Mouse (Mus musculus) hindbrain, embryonic 11.5 days (tissue): Measurements from ENCODE around the gene Phf14. TPM values are rescaled to one million over a fixed set of nuclear protein-coding genes. Genes with fewer than 3 reads are reported as not detected.
A peak's percentile ranks its signal among the peaks of the same experiment; 100 is the strongest.
"Not testable (repeated sequence)": the region's sequence is repeated elsewhere in the genome, so short reads cannot be mapped to it uniquely, and the experiment has no call there.

Source experiments
- ATAC-seq: fragments of 200-750 bp; cut with Nextera tagmentation; 2 replicates; pipeline ENCODE4 v1.8.0; 2017; ENCODE audit warnings: mild to moderate bottlenecking, moderate TSS enrichment, moderate library complexity; ENCODE audit not compliant: low FRiP score
- DNase-seq: peaks from one replicate; pipeline ENCODE4 v3.0.0-alpha.2; 2015; ENCODE audit warnings: low spot score
- H3K27ac ChIP-seq: fragments of 300-500 bp; sonication (generic); 2 replicates; pipeline ENCODE4 v1.5.1; 2014; ENCODE audit warnings: mild to moderate bottlenecking, low read depth, low read length
- H3K27me3 ChIP-seq: fragments of 300-500 bp; sonication (generic); 2 replicates; pipeline ENCODE4 v1.6.1; 2014; ENCODE audit warnings: mild to moderate bottlenecking, low read length, moderate library complexity, mixed read lengths; ENCODE audit not compliant: control insufficient read depth, insufficient read depth
- H3K36me3 ChIP-seq: fragments of 300-500 bp; sonication (generic); 2 replicates; pipeline ENCODE4 v1.6.1; 2014; ENCODE audit warnings: mild to moderate bottlenecking, low read length, moderate library complexity, mixed read lengths; ENCODE audit not compliant: control insufficient read depth, insufficient read depth
- H3K4me1 ChIP-seq: fragments of 300-500 bp; sonication (generic); replicated peaks from 2 replicates; pipeline ENCODE4 v1.6.1; 2014; ENCODE audit warnings: low read length, mixed read lengths; ENCODE audit not compliant: control insufficient read depth, insufficient read depth
- H3K4me2 ChIP-seq: fragments of 300-500 bp; sonication (generic); replicated peaks from 2 replicates; pipeline ENCODE4 v1.6.1; 2014; ENCODE audit warnings: mild to moderate bottlenecking, low read depth, low read length
- H3K4me3 ChIP-seq: fragments of 300-500 bp; sonication (generic); 2 replicates; pipeline ENCODE4 v1.5.1; 2014; ENCODE audit warnings: low read depth, low read length
- H3K9ac ChIP-seq: fragments of 300-500 bp; sonication (generic); 2 replicates; pipeline ENCODE4 v1.6.1; 2014; ENCODE audit warnings: low read depth, low read length
- H3K9me3 ChIP-seq: fragments of 300-500 bp; sonication (generic); 2 replicates; pipeline ENCODE4 v1.6.1; 2016; ENCODE audit warnings: low read length; ENCODE audit not compliant: control insufficient read depth
- WGBS: fragments of 180-500 bp; shearing (Covaris S2); extraction: QIAGEN DNeasy Blood & Tissue Kit; methylation state at CpG from one replicate; pipeline ENCODE4 v1.1.7; 2014; 5-methylcytosine and 5-hydroxymethylcytosine counted together
- polyA plus RNA-seq: library from polyadenylated mRNA; unstranded; fragments of >200 nt; fragmentation: Nextera tagmentation; extraction: Ambion mirVana; gene quantifications from 2 replicates; pipeline ENCODE4 v1.2.1, GENCODE M21; 2014

The Phf14 gene
- polyA plus RNA-seq = 101 and 121 TPM in 2 replicates

GRCm38 (mm10) chr6:11907269-11908032 lies at the start of gene Phf14, which contains the start of gene Ndufa4:
Gene Phf14 (plus strand): TSS chr6:11907809.
Gene Ndufa4 (minus strand): TSS chr6:11907497.
- WGBS = under 1% methylated on average over 58 of the region's 59 CpGs
- H3K27me3 ChIP-seq = no peaks in the 10 kb centered on the region
- DNase-seq (peak; percentile 91), ATAC-seq (peak; percentile 98)
- H3K4me2 ChIP-seq = peak within 1 kb of the TSS; percentile 55
- H3K36me3 ChIP-seq = no peaks in the 10 kb centered on the region
- H3K27ac ChIP-seq = no peak within 1 kb of the TSS
- peak within 1 kb of the TSS; percentile 90 for H3K4me3 ChIP-seq
- H3K9me3 ChIP-seq = no peaks in the 10 kb centered on the region
- H3K9ac ChIP-seq = peak within 1 kb of the TSS; percentile 83
- H3K4me1 ChIP-seq = no peaks in the 10 kb centered on the region

- H3K9me3 ChIP-seq, ATAC-seq, H3K9ac ChIP-seq, H3K4me1 ChIP-seq, H3K4me3 ChIP-seq, DNase-seq, H3K27ac ChIP-seq, H3K36me3 ChIP-seq, H3K27me3 ChIP-seq, H3K4me2 ChIP-seq: not testable (repeated sequence)
- WGBS = no CpG with 5 or more reads among the region's 2 CpGs
Measured at GRCm38 (mm10) chr6:11875364-11875763, 32.2 kb upstream of the Phf14 start.

- WGBS = 94% methylated on average over 4 of the region's 4 CpGs
Measured at GRCm38 (mm10) chr6:11900809-11901310, 6.7 kb upstream of the Phf14 start.

GRCm38 (mm10) chr6:11906890-11907268 lies 730 bp upstream of the Phf14 start:
- no peak overlapping the region for H3K27ac ChIP-seq
- ATAC-seq (no peak; the same call in none of the 2 replicates), DNase-seq (no peak)
- H3K4me3 ChIP-seq = peak overlapping the region; percentile 90
- peak overlapping the region; percentile 55 for H3K4me2 ChIP-seq
- no peaks in the 10 kb centered on the region for H3K4me1 ChIP-seq
- H3K9ac ChIP-seq = peak overlapping the region; percentile 83
- H3K27me3 ChIP-seq = no peaks in the 10 kb centered on the region
- under 1% methylated on average over 5 of the region's 5 CpGs for WGBS
- H3K9me3 ChIP-seq = no peaks in the 10 kb centered on the region
- no peaks in the 10 kb centered on the region for H3K36me3 ChIP-seq

More at GRCm38 (mm10) chr6:11900809-11901310, 6.7 kb upstream of the Phf14 start:
- Histone ChIP-seq H3K27me3 (no peaks in the 10 kb centered on the region), H3K4me3 (no peak overlapping the region), H3K36me3 (no peaks in the 10 kb centered on the region), H3K4me1 (no peaks in the 10 kb centered on the region), H3K27ac (no peak overlapping the region), H3K9ac (no peak overlapping the region), H3K4me2 (no peak overlapping the region), H3K9me3 (no peaks in the 10 kb centered on the region)
- ATAC-seq (no peak), DNase-seq (no peak)

- Histone ChIP-seq H3K9ac (peak overlapping the region; percentile 83), H3K27ac (no peak overlapping the region), H3K9me3 (no peaks in the 10 kb centered on the region), H3K4me2 (peak overlapping the region; percentile 55), H3K4me1 (no peaks in the 10 kb centered on the region), H3K27me3 (no peaks in the 10 kb centered on the region), H3K4me3 (peak overlapping the region; percentile 90), H3K36me3 (no peaks in the 10 kb centered on the region)
- DNase-seq = no peak
- no peak for ATAC-seq
- 30% methylated on average over 7 of the region's 7 CpGs for WGBS
Measured at GRCm38 (mm10) chr6:11908170-11908569, 561 bp downstream of the Phf14 start.

- Histone ChIP-seq H3K4me2 (peak overlapping the region; percentile 53), H3K9me3 (no peaks in the 10 kb centered on the region), H3K4me1 (no peaks in the 10 kb centered on the region), H3K9ac (peak overlapping the region; percentile 98), H3K36me3 (no peaks in the 10 kb centered on the region), H3K27me3 (no peaks in the 10 kb centered on the region), H3K4me3 (peak overlapping the region; percentile 91), H3K27ac (peak overlapping the region; percentile 99)
- ATAC-seq = peak; percentile 97
- DNase-seq = peak; percentile 91
- WGBS = under 1% methylated on average over 20 of the region's 20 CpGs
Measured at GRCm38 (mm10) chr6:11925496-11926041, 18.0 kb downstream of the Phf14 start.

GRCm38 (mm10) chr6:11926082-11926595 lies 18.5 kb downstream of the Phf14 start:
- WGBS = under 1% methylated on average over 37 of the region's 40 CpGs
- ATAC-seq (peak; percentile 90), DNase-seq (peak; percentile 75)
- Histone ChIP-seq H3K9ac (peak overlapping the region; percentile 98), H3K27me3 (no peaks in the 10 kb centered on the region), H3K4me3 (peak overlapping the region; percentile 91), H3K4me1 (no peaks in the 10 kb centered on the region), H3K36me3 (no peaks in the 10 kb centered on the region), H3K9me3 (no peaks in the 10 kb centered on the region), H3K27ac (peak overlapping the region; percentile 99), H3K4me2 (peak overlapping the region; percentile 53)

- WGBS = 85% methylated on average over 6 of the region's 6 CpGs
- H3K9me3 ChIP-seq = no peaks in the 10 kb centered on the region
- DNase-seq = no peak
- no peaks in the 10 kb centered on the region for H3K27me3 ChIP-seq
- no peaks in the 10 kb centered on the region for H3K4me1 ChIP-seq
- H3K9ac ChIP-seq = no peak overlapping the region
- H3K36me3 ChIP-seq = no peaks in the 10 kb centered on the region
- ATAC-seq = no peak
- H3K27ac ChIP-seq = no peak overlapping the region
- H3K4me3 ChIP-seq = no peak overlapping the region
- no peak overlapping the region; the same call in 1 of the 2 replicates for H3K4me2 ChIP-seq
Measured at GRCm38 (mm10) chr6:11927485-11927884, 19.9 kb downstream of the Phf14 start.
